Comparison of ENCODE assay signal across 10 mouse cellular contexts in genomic region chr13:111461424-111461823, GRCm38 (mm10). TPM values are rescaled to one million over a fixed set of nuclear protein-coding genes. Genes with fewer than 3 reads are reported as not detected.
DNase-seq lines count a peak whose midpoint lies in the region; ATAC-seq and TF ChIP-seq lines count a peak whose summit lies in the region.
"Had no signal": no experiment of that assay in that cellular context is flagged by ENCODE, and none has a peak within 500 bp of the region (broad histone marks: within the 10 kb centered on the region; RNA-seq: fewer than 3 reads in every experiment).

No protein-coding gene starts in this region.

- H3K27ac ChIP-seq in intestine, postnatal 0 days (ENCODE audit: low read depth, low read length): no peak overlapping the region
- H3K27ac ChIP-seq in intestine, embryonic 16.5 days (ENCODE audit: low read length): no peak overlapping the region
- H3K27ac ChIP-seq in stomach, postnatal 0 days (replicated peaks): no peak overlapping the region
- H3K27ac ChIP-seq: embryonic facial prominence, embryonic 12.5 days; liver, embryonic 13.5 days had no signal

- H3K36me3 ChIP-seq in intestine, postnatal 0 days (ENCODE audit: control insufficient read depth, insufficient read depth): peaks cover 8% of the 10 kb centered on the region; the same call in 1 of the 2 replicates
- H3K36me3 ChIP-seq in intestine, embryonic 16.5 days (ENCODE audit: control insufficient read depth, insufficient read depth, low read length): no peaks in the 10 kb centered on the region
- H3K36me3 ChIP-seq in stomach, postnatal 0 days (ENCODE audit: control insufficient read depth, insufficient read depth, low read length): 0 out of 2 replicates have a peak, but pooled peaks cover 5% of the 10 kb centered on the region

- TF ChIP-seq EP300 in stomach, postnatal 0 days (optimal IDR thresholded peaks at IDR 0.05): no peak

- no peaks in the 10 kb centered on the region for H3K9me3 ChIP-seq in intestine, postnatal 0 days (ENCODE audit: control insufficient read depth)
- H3K9me3 ChIP-seq in intestine, embryonic 16.5 days (ENCODE audit: control insufficient read depth, low read length): no peaks in the 10 kb centered on the region
- H3K9me3 ChIP-seq in stomach, postnatal 0 days (ENCODE audit: control insufficient read depth, low read length): no peaks in the 10 kb centered on the region
- H3K9me3 ChIP-seq: embryonic facial prominence, embryonic 12.5 days; liver, embryonic 13.5 days had no signal

- H3K4me3 ChIP-seq in intestine, postnatal 0 days (ENCODE audit: low read depth, low read length): no peak overlapping the region
- H3K4me3 ChIP-seq in intestine, embryonic 16.5 days (ENCODE audit: low read length): no peak overlapping the region
- no peak overlapping the region for H3K4me3 ChIP-seq in stomach, postnatal 0 days (ENCODE audit: low read depth, low read length)
- H3K4me3 ChIP-seq: embryonic facial prominence, embryonic 12.5 days; liver, embryonic 13.5 days had no signal

- 0% methylated on average over 1 of the region's 1 CpGs for WGBS in intestine, postnatal 0 days
- 2% methylated on average over 1 of the region's 1 CpGs for WGBS in intestine, embryonic 16.5 days
- WGBS in stomach, postnatal 0 days: 0% methylated on average over 1 of the region's 1 CpGs

- peak; percentile 82 for DNase-seq in CD4-positive, CD25-positive, alpha-beta regulatory T cell, adult 2 months (ENCODE audit: low read depth, low spot score)
- DNase-seq in T-cell, adult 2 months (ENCODE audit: low spot score): peak; percentile 31
- DNase-seq in stomach, postnatal 0 days (ENCODE audit: low spot score): no peak
- DNase-seq in cerebellum, postnatal 36 days: no peak
- no peak for DNase-seq in layer of hippocampus, postnatal 10 days (ENCODE audit: low spot score in 2 of 2)
- DNase-seq: liver, embryonic 13.5 days had no signal

- TF ChIP-seq CTCF in intestine, postnatal 0 days (IDR thresholded peaks at IDR 0.05; ENCODE audit: low read depth): peak; percentile 76
- peak; percentile 83 for TF ChIP-seq CTCF in stomach, postnatal 0 days (IDR thresholded peaks at IDR 0.05; ENCODE audit: low read depth)

- H3K4me2 ChIP-seq in intestine, postnatal 0 days (replicated peaks; ENCODE audit: low read depth): no peak overlapping the region
- H3K4me2 ChIP-seq in intestine, embryonic 16.5 days (ENCODE audit: low read depth, low read length): no peak overlapping the region
- H3K4me2 ChIP-seq in stomach, postnatal 0 days (replicated peaks; ENCODE audit: low read depth): no peak overlapping the region
- H3K4me2 ChIP-seq: embryonic facial prominence, embryonic 12.5 days; liver, embryonic 13.5 days had no signal

- no peak for ATAC-seq in intestine, postnatal 0 days
- no peak for ATAC-seq in intestine, embryonic 16.5 days
- ATAC-seq in hematopoietic stem cell, adult 5-6 weeks (replicated peaks in 1 of 2; ENCODE audit: insufficient read depth in 1 of 2, low FRiP score in 2 of 2, low TSS enrichment in 1 of 2, low read depth in 1 of 2, poor library complexity in 2 of 2, severe bottlenecking in 2 of 2): peak; percentile 60 to 67; a peak in 3 of 4 replicates
- no peak for ATAC-seq in stomach, postnatal 0 days (ENCODE audit: low FRiP score, low TSS enrichment)

- H3K27me3 ChIP-seq in intestine, postnatal 0 days (replicated peaks; ENCODE audit: control insufficient read depth, insufficient read depth, low read length): no peaks in the 10 kb centered on the region
- H3K27me3 ChIP-seq in intestine, embryonic 16.5 days (replicated peaks; ENCODE audit: control insufficient read depth, insufficient read depth, low read length): no peaks in the 10 kb centered on the region
- H3K27me3 ChIP-seq in stomach, postnatal 0 days (ENCODE audit: control insufficient read depth, insufficient read depth, low read length): no peaks in the 10 kb centered on the region
- H3K27me3 ChIP-seq: embryonic facial prominence, embryonic 12.5 days; liver, embryonic 13.5 days had no signal

- no peaks in the 10 kb centered on the region for H3K4me1 ChIP-seq in intestine, postnatal 0 days (replicated peaks; ENCODE audit: control insufficient read depth, insufficient read depth, low read length)
- 0 out of 2 replicates have a peak, but pooled peaks cover 4% of the 10 kb centered on the region for H3K4me1 ChIP-seq in intestine, embryonic 16.5 days (ENCODE audit: control insufficient read depth, insufficient read depth, low read length)
- H3K4me1 ChIP-seq in stomach, postnatal 0 days (replicated peaks; ENCODE audit: control insufficient read depth, insufficient read depth): no peaks in the 10 kb centered on the region
- H3K4me1 ChIP-seq: embryonic facial prominence, embryonic 12.5 days had no signal

- H3K9ac ChIP-seq in intestine, postnatal 0 days (ENCODE audit: low read depth, low read length): no peak overlapping the region
- no peak overlapping the region for H3K9ac ChIP-seq in intestine, embryonic 16.5 days (ENCODE audit: low read depth, low read length)
- H3K9ac ChIP-seq in stomach, postnatal 0 days (ENCODE audit: low read length): no peak overlapping the region
- H3K9ac ChIP-seq: embryonic facial prominence, embryonic 12.5 days; liver, embryonic 13.5 days had no signal

RNA-seq across cellular contexts. Expression of gene Gpbp1, which starts 28.5 kb away (rescaled TPM):
- polyA plus RNA-seq in intestine, postnatal 0 days (2015; fragmentation: Nextera tagmentation; extraction: Ambion mirVana): 33.2 and 36.3 TPM in 2 replicates
- polyA plus RNA-seq in intestine, embryonic 16.5 days (2015; fragmentation: Nextera tagmentation; extraction: Ambion mirVana): 63.0 and 66.5 TPM in 2 replicates
- 207 and 211 TPM in 2 replicates for total RNA-seq in hematopoietic stem cell, adult 5-6 weeks (2017)
- 33.5 and 35.9 TPM in 2 replicates for polyA plus RNA-seq in stomach, postnatal 0 days (2015; fragmentation: Nextera tagmentation; extraction: Ambion mirVana)
- total RNA-seq in layer of hippocampus, postnatal 10 days (2021): 10 to 100 TPM; 75.1 to 82.4 TPM

Comparison
In these comparisons a context has a peak if more than half of its experiments do, and no peak if none do; other contexts are left out.
1. ATAC-seq: peak in hematopoietic stem cell, adult 5-6 weeks (2 of 2); none in intestine, postnatal 0 days (single experiment), intestine, embryonic 16.5 days (single experiment) and stomach, postnatal 0 days (single experiment).
2. DNase-seq: peak in CD4-positive, CD25-positive, alpha-beta regulatory T cell, adult 2 months (single experiment) and T-cell, adult 2 months (single experiment); none in stomach, postnatal 0 days (single experiment), cerebellum, postnatal 36 days (0 of 2) and layer of hippocampus, postnatal 10 days (0 of 2).